Mouse (Mus musculus) embryonic facial prominence, embryonic 14.5 days (tissue): ENCODE data around the gene Denr. TPM values are rescaled to one million over a fixed set of nuclear protein-coding genes. Genes with fewer than 3 reads are reported as not detected.

Experiments used
- ATAC-seq: fragments of 200-750 bp; cut with Nextera tagmentation; 2 replicates; pipeline ENCODE4 v1.8.0; 2017; ENCODE audit warnings: low read depth, moderate number of reproducible peaks, moderate TSS enrichment
- DNase-seq: peaks from one replicate; pipeline ENCODE4 v3.0.0-alpha.2; 2015; ENCODE audit warnings: low spot score
- H3K27ac ChIP-seq: fragments of 300-500 bp; sonication (generic); replicated peaks from 2 replicates; pipeline ENCODE4 v1.5.1; 2014; ENCODE audit warnings: low read depth, mild to moderate bottlenecking, low read length, moderate library complexity
- H3K27me3 ChIP-seq: fragments of 300-500 bp; sonication (generic); replicated peaks from 2 replicates; pipeline ENCODE4 v1.6.1; 2014; ENCODE audit warnings: low read length; ENCODE audit not compliant: control insufficient read depth, insufficient read depth
- H3K36me3 ChIP-seq: fragments of 300-500 bp; sonication (generic); 2 replicates; pipeline ENCODE4 v1.6.1; 2014; ENCODE audit warnings: low read length, mixed read lengths; ENCODE audit not compliant: control insufficient read depth, insufficient read depth
- H3K4me1 ChIP-seq: fragments of 300-500 bp; sonication (generic); 2 replicates; pipeline ENCODE4 v1.6.1; 2014; ENCODE audit warnings: antibody characterized with exemption, low read length; ENCODE audit not compliant: control insufficient read depth, insufficient read depth
- H3K4me2 ChIP-seq: fragments of 300-500 bp; sonication (generic); 2 replicates; pipeline ENCODE4 v1.6.1; 2014; ENCODE audit warnings: low read depth, mild to moderate bottlenecking, low read length, moderate library complexity, mixed read lengths
- H3K4me3 ChIP-seq: fragments of 300-500 bp; sonication (generic); 2 replicates; pipeline ENCODE4 v1.5.1; 2014; ENCODE audit warnings: low read depth, mild to moderate bottlenecking, low read length
- H3K9ac ChIP-seq: fragments of 300-500 bp; sonication (generic); 2 replicates; pipeline ENCODE4 v1.6.1; 2014; ENCODE audit warnings: low read depth, mild to moderate bottlenecking, low read length, moderate library complexity, mixed read lengths
- H3K9me3 ChIP-seq: fragments of 300-500 bp; sonication (generic); 2 replicates; pipeline ENCODE4 v1.6.1; 2016; ENCODE audit warnings: low read length; ENCODE audit not compliant: control insufficient read depth
- WGBS: fragments of 180-500 bp; shearing (Covaris S2); extraction: QIAGEN DNeasy Blood & Tissue Kit; methylation state at CpG from one replicate; pipeline ENCODE4 v1.1.7; 2014; 5-methylcytosine and 5-hydroxymethylcytosine counted together
- polyA plus RNA-seq: library from polyadenylated mRNA; unstranded; fragments of >200 nt; fragmentation: Nextera tagmentation; extraction: Ambion mirVana; gene quantifications from 2 replicates; pipeline ENCODE4 v1.2.1, GENCODE M21; 2014

Denr gene
- polyA plus RNA-seq, 1 experiment from 2014 or later, result 107 TPM

GRCm38 (mm10) chr5:123946546-123946945 lies 39.6 kb downstream of the Denr start:
- WGBS, result 57% methylated on average over 4 of the region's 4 CpGs

GRCm38 (mm10) chr5:123947041-123947761 lies 40.2 kb downstream of the Denr start:
- no peak overlapping the region for H3K4me3 ChIP-seq
- DNase-seq (peak; percentile 80), ATAC-seq (no peak)
- 58% methylated on average over 7 of the region's 7 CpGs for WGBS
- H3K4me1 ChIP-seq, result no peaks in the 10 kb centered on the region
- no peaks in the 10 kb centered on the region for H3K9me3 ChIP-seq
- H3K36me3 ChIP-seq, result no peaks in the 10 kb centered on the region
- H3K9ac ChIP-seq, result no peak overlapping the region
- H3K4me2 ChIP-seq, result no peak overlapping the region
- no peak overlapping the region for H3K27ac ChIP-seq
- no peaks in the 10 kb centered on the region for H3K27me3 ChIP-seq

More at GRCm38 (mm10) chr5:123946546-123946945, 39.6 kb downstream of the Denr start:
- H3K27ac ChIP-seq, result no peak overlapping the region
- H3K27me3 ChIP-seq, result no peaks in the 10 kb centered on the region
- H3K4me1 ChIP-seq, result no peaks in the 10 kb centered on the region
- no peak for ATAC-seq
- no peaks in the 10 kb centered on the region for H3K9me3 ChIP-seq
- H3K36me3 ChIP-seq, result no peaks in the 10 kb centered on the region
- H3K4me2 ChIP-seq, result no peak overlapping the region
- H3K4me3 ChIP-seq, result no peak overlapping the region
- no peak for DNase-seq
- no peak overlapping the region for H3K9ac ChIP-seq

GRCm38 (mm10) chr5:123952365-123953045 lies 45.5 kb downstream of the Denr start:
- WGBS, result 57% methylated on average over 5 of the region's 5 CpGs
- Histone ChIP-seq H3K4me3 (no peak overlapping the region), H3K4me1 (no peaks in the 10 kb centered on the region), H3K36me3 (no peaks in the 10 kb centered on the region), H3K9me3 (no peaks in the 10 kb centered on the region), H3K27me3 (no peaks in the 10 kb centered on the region), H3K27ac (no peak overlapping the region), H3K4me2 (no peak overlapping the region), H3K9ac (no peak overlapping the region)
- ATAC-seq (no peak), DNase-seq (no peak)

- Histone ChIP-seq H3K4me3 (no peak overlapping the region), H3K36me3 (no peaks in the 10 kb centered on the region), H3K27ac (no peak overlapping the region), H3K9ac (no peak overlapping the region), H3K4me2 (no peak overlapping the region), H3K9me3 (no peaks in the 10 kb centered on the region), H3K27me3 (no peaks in the 10 kb centered on the region), H3K4me1 (no peaks in the 10 kb centered on the region)
- DNase-seq (no peak), ATAC-seq (no peak)
- 90% methylated on average over 8 of the region's 8 CpGs for WGBS
Measured at GRCm38 (mm10) chr5:123957213-123957612, 50.2 kb downstream of the Denr start.

GRCm38 (mm10) chr5:123959018-123959417 lies 52.0 kb downstream of the Denr start:
- DNase-seq (no peak), ATAC-seq (no peak)
- no peak overlapping the region for H3K9ac ChIP-seq
- H3K27me3 ChIP-seq, result no peaks in the 10 kb centered on the region
- no peaks in the 10 kb centered on the region for H3K9me3 ChIP-seq
- no peak overlapping the region for H3K27ac ChIP-seq
- H3K4me1 ChIP-seq, result no peaks in the 10 kb centered on the region
- 63% methylated on average over 3 of the region's 3 CpGs for WGBS
- H3K4me3 ChIP-seq, result no peak overlapping the region
- H3K4me2 ChIP-seq, result no peak overlapping the region
- no peaks in the 10 kb centered on the region for H3K36me3 ChIP-seq

- Histone ChIP-seq H3K4me2 (no peak overlapping the region), H3K27me3 (no peaks in the 10 kb centered on the region), H3K36me3 (no peaks in the 10 kb centered on the region), H3K4me1 (no peaks in the 10 kb centered on the region), H3K4me3 (no peak overlapping the region), H3K9ac (no peak overlapping the region), H3K27ac (no peak overlapping the region), H3K9me3 (no peaks in the 10 kb centered on the region)
- DNase-seq (no peak), ATAC-seq (no peak)
- 68% methylated on average over 8 of the region's 8 CpGs for WGBS
Measured at GRCm38 (mm10) chr5:123960129-123960528, 53.2 kb downstream of the Denr start.

GRCm38 (mm10) chr5:123961046-123961445 lies 54.1 kb downstream of the Denr start:
- 85% methylated on average over 12 of the region's 12 CpGs for WGBS
- no peak overlapping the region for H3K27ac ChIP-seq
- no peak for DNase-seq
- no peak for ATAC-seq
- no peaks in the 10 kb centered on the region for H3K36me3 ChIP-seq
- H3K9ac ChIP-seq, result no peak overlapping the region
- H3K4me2 ChIP-seq, result no peak overlapping the region
- H3K4me3 ChIP-seq, result no peak overlapping the region
- H3K27me3 ChIP-seq, result no peaks in the 10 kb centered on the region
- H3K9me3 ChIP-seq, result no peaks in the 10 kb centered on the region
- H3K4me1 ChIP-seq, result no peaks in the 10 kb centered on the region

GRCm38 (mm10) chr5:123964208-123964607 lies 57.2 kb downstream of the Denr start:
- no peak for DNase-seq

GRCm38 (mm10) chr5:123966759-123967158 lies 59.8 kb downstream of the Denr start:
- 94% methylated on average over 2 of the region's 2 CpGs for WGBS
- H3K4me2 ChIP-seq, result no peak overlapping the region
- no peaks in the 10 kb centered on the region for H3K36me3 ChIP-seq
- ATAC-seq (no peak), DNase-seq (no peak)
- H3K9ac ChIP-seq, result no peak overlapping the region
- H3K27me3 ChIP-seq, result no peaks in the 10 kb centered on the region
- H3K4me3 ChIP-seq, result no peak overlapping the region
- no peaks in the 10 kb centered on the region for H3K4me1 ChIP-seq
- H3K27ac ChIP-seq, result no peak overlapping the region
- H3K9me3 ChIP-seq, result no peaks in the 10 kb centered on the region

More at GRCm38 (mm10) chr5:123964208-123964607, 57.2 kb downstream of the Denr start:
- Histone ChIP-seq H3K9ac (no peak overlapping the region), H3K36me3 (no peaks in the 10 kb centered on the region), H3K27me3 (no peaks in the 10 kb centered on the region), H3K4me2 (no peak overlapping the region), H3K4me1 (no peaks in the 10 kb centered on the region), H3K4me3 (no peak overlapping the region), H3K9me3 (no peaks in the 10 kb centered on the region), H3K27ac (no peak overlapping the region)
- ATAC-seq, result no peak
- WGBS, result 92% methylated on average over 4 of the region's 4 CpGs
